Mouse (Mus musculus) limb, embryonic 15.5 days (tissue): ENCODE measurements around the gene Exoc6b. TPM values are rescaled to one million over a fixed set of nuclear protein-coding genes. Genes with fewer than 3 reads are reported as not detected.

ENCODE experiments used
- ATAC-seq: fragments of 200-750 bp; cut with Nextera tagmentation; 2 replicates; pipeline ENCODE4 v1.8.0; 2017; ENCODE audit warnings: low read depth, moderate TSS enrichment; ENCODE audit not compliant: insufficient number of reproducible peaks, low FRiP score, low TSS enrichment
- H3K27ac ChIP-seq: fragments of 300-500 bp; sonication (generic); 2 replicates; pipeline ENCODE4 v1.5.1; 2015; ENCODE audit warnings: moderate library complexity, mild to moderate bottlenecking, inconsistent platforms
- H3K27me3 ChIP-seq: fragments of 300-500 bp; sonication (generic); 2 replicates; pipeline ENCODE4 v1.6.1; 2015; ENCODE audit warnings: inconsistent platforms
- H3K36me3 ChIP-seq: fragments of 300-500 bp; sonication (generic); 2 replicates; pipeline ENCODE4 v1.6.1; 2015; ENCODE audit warnings: inconsistent platforms
- H3K4me1 ChIP-seq: fragments of 300-500 bp; sonication (generic); 2 replicates; pipeline ENCODE4 v1.6.1; 2015; ENCODE audit warnings: inconsistent platforms
- H3K4me2 ChIP-seq: fragments of 300-500 bp; sonication (generic); 2 replicates; pipeline ENCODE4 v1.6.1; 2015; ENCODE audit warnings: mild to moderate bottlenecking, inconsistent platforms
- H3K4me3 ChIP-seq: fragments of 300-500 bp; sonication (generic); 2 replicates; pipeline ENCODE4 v1.5.1; 2015; ENCODE audit warnings: mild to moderate bottlenecking, inconsistent platforms
- H3K9ac ChIP-seq: fragments of 300-500 bp; sonication (generic); 2 replicates; pipeline ENCODE4 v1.6.1; 2015; ENCODE audit warnings: inconsistent platforms
- H3K9me3 ChIP-seq: fragments of 300-500 bp; sonication (generic); 2 replicates; pipeline ENCODE4 v1.6.1; 2016; ENCODE audit warnings: inconsistent platforms
- WGBS: fragments of 180-500 bp; shearing (Covaris S2); methylation state at CpG from one replicate; pipeline ENCODE4 v1.1.7; 2015; 5-methylcytosine and 5-hydroxymethylcytosine counted together
- polyA plus RNA-seq: library from polyadenylated mRNA; unstranded; fragments of >200 nt; fragmentation: Nextera tagmentation; extraction: Ambion mirVana; gene quantifications from 2 replicates; pipeline ENCODE4 v1.2.1, GENCODE M21; 2015

Exoc6b gene
- polyA plus RNA-seq, 1 experiment from 2014 or later: 35.7 TPM

DNA sequence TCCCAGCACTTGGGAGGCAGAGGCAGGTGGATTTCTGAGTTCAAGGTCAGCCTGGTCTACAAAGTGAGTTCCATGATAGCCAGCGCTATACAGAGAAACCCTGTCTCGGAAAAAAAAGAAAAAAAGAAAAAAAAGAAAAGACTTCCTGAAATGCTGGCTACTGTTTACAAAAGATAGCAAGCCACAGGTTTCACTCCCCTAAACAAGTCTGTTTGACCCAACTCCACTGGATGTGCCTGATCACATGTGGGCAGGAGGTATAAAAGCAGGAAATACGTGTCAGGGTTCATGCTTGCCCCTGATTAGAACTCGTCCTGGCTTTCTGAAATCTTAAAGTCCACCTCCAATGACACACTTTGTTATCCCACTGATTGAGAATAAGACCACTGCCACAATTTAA is 18.2 kb downstream of the Exoc6b start:
- 84% methylated on average over 4 of the region's 4 CpGs for WGBS

DNA sequence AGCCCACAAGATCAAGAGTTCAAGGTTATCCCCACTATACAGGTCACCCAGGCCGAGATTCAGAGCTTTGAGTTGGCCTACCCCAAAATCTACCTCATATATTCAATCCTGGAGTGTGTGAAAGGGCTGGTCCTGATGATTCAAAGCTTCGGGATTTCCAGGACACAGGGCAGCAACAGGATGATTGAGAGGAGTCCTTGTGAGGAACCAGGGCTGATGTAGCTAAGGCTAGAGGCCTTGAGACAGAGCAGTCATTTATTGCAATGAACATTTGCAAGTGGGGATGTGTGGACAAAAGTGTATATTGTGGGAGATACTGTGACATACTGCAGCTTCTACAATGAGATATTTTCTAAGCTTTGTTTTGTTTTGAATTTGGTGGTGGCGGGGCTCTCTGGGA is 22.8 kb downstream of the Exoc6b start:
- Histone ChIP-seq H3K27me3 (no peaks in the 10 kb centered on the region), H3K9ac (no peak overlapping the region), H3K9me3 (no peaks in the 10 kb centered on the region), H3K4me3 (no peak overlapping the region), H3K27ac (no peak overlapping the region), H3K36me3 (no peaks in the 10 kb centered on the region), H3K4me1 (no peaks in the 10 kb centered on the region), H3K4me2 (no peak overlapping the region)
- 84% methylated on average over 3 of the region's 3 CpGs for WGBS
- no peak for ATAC-seq

More for the DNA sequence above, 18.2 kb downstream of the Exoc6b start:
- H3K36me3 ChIP-seq: no peaks in the 10 kb centered on the region
- no peaks in the 10 kb centered on the region for H3K4me1 ChIP-seq
- no peaks in the 10 kb centered on the region for H3K27me3 ChIP-seq
- no peak for ATAC-seq
- H3K27ac ChIP-seq: no peak overlapping the region
- no peaks in the 10 kb centered on the region for H3K9me3 ChIP-seq
- no peak overlapping the region for H3K9ac ChIP-seq
- no peak overlapping the region for H3K4me2 ChIP-seq
- H3K4me3 ChIP-seq: no peak overlapping the region

DNA sequence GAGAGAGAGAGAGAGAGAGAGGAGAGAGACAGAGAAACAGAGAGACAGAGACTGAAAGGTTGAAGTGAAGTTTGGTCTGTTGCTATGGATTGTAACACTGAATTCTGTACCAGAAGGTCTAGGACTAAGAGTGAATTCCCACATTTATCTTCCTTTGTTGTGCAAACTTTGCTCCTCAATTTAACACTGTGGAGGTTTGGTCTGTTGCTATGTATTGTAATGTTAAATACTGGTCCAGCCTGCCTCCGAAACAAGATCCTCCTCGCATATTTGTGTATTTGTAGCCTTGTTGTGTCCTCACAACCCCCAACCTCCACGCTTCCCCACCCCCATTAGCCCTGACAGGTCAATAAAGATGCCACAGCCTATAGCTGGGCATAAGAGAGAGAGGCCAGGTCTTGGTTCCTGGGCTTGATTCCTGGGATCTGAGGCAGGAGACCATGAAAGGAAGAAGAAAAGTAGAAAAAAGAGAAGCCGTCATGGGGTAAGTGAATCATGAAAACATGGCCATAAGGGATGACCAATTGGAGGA is 24.6 kb downstream of the Exoc6b start:
- H3K4me3 ChIP-seq: no peak overlapping the region
- H3K4me2 ChIP-seq: no peak overlapping the region
- no peaks in the 10 kb centered on the region for H3K27me3 ChIP-seq
- H3K27ac ChIP-seq: no peak overlapping the region
- H3K4me1 ChIP-seq: no peaks in the 10 kb centered on the region
- no peak overlapping the region for H3K9ac ChIP-seq
- 59% methylated on average over 4 of the region's 4 CpGs for WGBS
- no peaks in the 10 kb centered on the region for H3K9me3 ChIP-seq
- H3K36me3 ChIP-seq: no peaks in the 10 kb centered on the region
- no peak for ATAC-seq

DNA sequence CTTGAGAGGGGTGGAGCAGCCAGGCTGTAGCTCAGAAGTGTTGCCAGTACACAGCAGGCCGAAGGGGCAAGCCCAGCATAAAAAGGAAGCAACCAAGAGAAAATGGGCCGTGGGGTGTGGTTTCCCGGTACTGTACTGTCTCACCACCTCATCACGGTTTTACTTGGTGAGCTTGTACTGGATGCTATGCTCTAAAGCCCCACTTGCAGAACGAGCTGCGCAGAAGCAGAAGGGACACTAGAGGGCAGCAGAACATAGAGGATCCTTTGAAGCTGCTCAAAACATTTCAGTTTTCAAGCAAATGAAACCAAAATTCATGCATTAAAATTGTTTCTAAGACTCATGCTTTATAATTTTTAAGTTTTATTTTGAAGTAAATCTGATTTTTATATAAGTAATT is 31.6 kb downstream of the Exoc6b start:
- Histone ChIP-seq H3K27ac (no peak overlapping the region), H3K4me2 (no peak overlapping the region), H3K9me3 (no peaks in the 10 kb centered on the region), H3K36me3 (no peaks in the 10 kb centered on the region), H3K4me1 (no peaks in the 10 kb centered on the region), H3K27me3 (no peaks in the 10 kb centered on the region), H3K9ac (no peak overlapping the region), H3K4me3 (no peak overlapping the region)
- ATAC-seq: no peak
- 3% methylated on average over 6 of the region's 6 CpGs for WGBS

DNA sequence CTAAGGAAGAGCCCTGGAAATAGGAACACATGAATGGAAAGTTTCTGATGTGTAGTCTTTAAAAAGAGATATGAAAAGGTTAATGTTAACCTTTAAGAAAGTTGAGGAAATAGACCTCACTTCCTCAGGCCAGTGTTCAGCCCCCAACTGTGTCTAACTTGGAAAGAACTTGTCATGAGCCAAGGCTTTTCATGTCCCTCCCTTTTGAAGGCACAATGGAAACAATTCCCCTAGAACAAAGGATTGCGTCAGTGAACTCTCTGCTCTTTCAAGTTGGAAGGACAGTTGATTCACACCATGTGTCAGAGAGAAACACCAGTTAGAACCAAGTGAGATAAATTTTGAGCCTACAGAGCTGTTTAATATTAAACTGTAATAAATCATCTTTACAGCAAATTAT is 39.6 kb downstream of the Exoc6b start:
- Histone ChIP-seq H3K4me2 (no peak overlapping the region), H3K9me3 (no peaks in the 10 kb centered on the region), H3K27ac (no peak overlapping the region; the same call in 1 of the 2 replicates), H3K27me3 (no peaks in the 10 kb centered on the region), H3K36me3 (no peaks in the 10 kb centered on the region), H3K4me3 (no peak overlapping the region), H3K9ac (no peak overlapping the region), H3K4me1 (no peaks in the 10 kb centered on the region; the same call in 1 of the 2 replicates)
- WGBS: 80% methylated on average over 1 of the region's 1 CpGs
- no peak for ATAC-seq

DNA sequence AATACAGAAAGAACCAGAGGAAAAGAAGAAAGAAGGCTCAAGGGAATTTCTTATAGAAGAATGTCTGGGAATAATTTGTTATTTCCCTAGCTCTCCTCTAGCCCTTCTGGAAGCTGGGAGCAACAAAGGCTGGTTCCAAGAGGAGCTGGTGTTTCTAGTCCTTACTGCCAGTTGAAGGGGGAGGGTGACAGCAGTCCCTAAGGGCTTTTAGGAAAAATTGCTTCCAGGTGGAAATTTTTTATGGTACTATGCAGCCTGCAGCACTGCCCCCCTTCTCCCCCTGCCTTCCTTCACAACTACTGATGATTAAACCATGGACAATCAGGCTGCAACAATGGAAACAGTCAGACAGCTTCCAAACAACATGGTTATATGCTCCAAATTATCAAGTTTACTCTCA is 44.9 kb downstream of the Exoc6b start:
- Histone ChIP-seq H3K36me3 (no peaks in the 10 kb centered on the region), H3K27me3 (no peaks in the 10 kb centered on the region), H3K4me3 (no peak overlapping the region), H3K27ac (no peak overlapping the region), H3K9me3 (no peaks in the 10 kb centered on the region), H3K9ac (no peak overlapping the region), H3K4me1 (peaks cover 3% of the 10 kb centered on the region; the same call in 1 of the 2 replicates), H3K4me2 (no peak overlapping the region)
- no peak for ATAC-seq

DNA sequence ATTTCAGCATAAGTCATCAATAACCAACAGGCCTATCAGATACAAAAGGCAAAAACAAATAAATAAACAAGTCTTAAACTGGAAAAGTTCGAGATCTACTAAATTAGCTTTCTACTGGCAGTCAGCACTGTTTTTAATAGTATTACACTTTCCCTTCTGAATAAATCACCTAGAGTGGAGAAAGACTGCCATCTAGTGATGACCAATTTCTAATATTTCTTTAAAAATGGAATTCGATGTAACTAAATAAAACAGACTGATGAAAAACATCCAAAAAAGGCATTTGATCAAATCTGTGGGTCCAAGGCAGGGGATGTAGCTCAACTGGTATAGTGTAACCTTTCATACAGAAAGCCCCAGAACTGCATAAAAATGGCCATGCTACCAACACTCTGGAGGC is 52.3 kb downstream of the Exoc6b start:
- H3K36me3 ChIP-seq: no peaks in the 10 kb centered on the region
- H3K9me3 ChIP-seq: no peaks in the 10 kb centered on the region
- ATAC-seq: no peak
- no peak overlapping the region for H3K4me2 ChIP-seq
- H3K27me3 ChIP-seq: no peaks in the 10 kb centered on the region
- WGBS: 15% methylated on average over 2 of the region's 2 CpGs
- no peak overlapping the region for H3K27ac ChIP-seq
- no peak overlapping the region for H3K9ac ChIP-seq
- no peaks in the 10 kb centered on the region for H3K4me1 ChIP-seq
- H3K4me3 ChIP-seq: no peak overlapping the region

DNA sequence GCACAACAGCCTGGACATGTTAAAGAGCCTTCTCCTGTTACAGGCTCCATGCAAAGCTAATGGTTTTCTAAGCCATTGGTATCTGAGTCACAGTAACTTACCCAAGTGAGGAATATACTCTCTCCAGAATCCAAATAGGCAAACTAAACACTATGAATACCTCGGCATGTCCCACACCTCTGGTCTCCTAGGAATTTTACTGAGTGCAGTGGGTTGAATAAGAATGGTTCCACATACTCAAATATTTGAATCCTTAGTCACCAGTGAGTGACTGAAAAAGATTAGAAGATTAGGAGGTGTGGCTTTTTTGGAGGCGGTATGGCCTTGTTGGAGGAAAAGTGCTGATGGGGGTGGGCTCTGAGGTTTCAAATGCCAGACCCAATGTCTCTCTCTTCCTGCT is 55.4 kb downstream of the Exoc6b start:
- WGBS: 83% methylated on average over 2 of the region's 2 CpGs
- Histone ChIP-seq H3K4me2 (no peak overlapping the region), H3K4me1 (no peaks in the 10 kb centered on the region), H3K27me3 (no peaks in the 10 kb centered on the region), H3K36me3 (no peaks in the 10 kb centered on the region), H3K9ac (no peak overlapping the region), H3K9me3 (no peaks in the 10 kb centered on the region), H3K4me3 (no peak overlapping the region), H3K27ac (no peak overlapping the region)
- no peak for ATAC-seq

DNA sequence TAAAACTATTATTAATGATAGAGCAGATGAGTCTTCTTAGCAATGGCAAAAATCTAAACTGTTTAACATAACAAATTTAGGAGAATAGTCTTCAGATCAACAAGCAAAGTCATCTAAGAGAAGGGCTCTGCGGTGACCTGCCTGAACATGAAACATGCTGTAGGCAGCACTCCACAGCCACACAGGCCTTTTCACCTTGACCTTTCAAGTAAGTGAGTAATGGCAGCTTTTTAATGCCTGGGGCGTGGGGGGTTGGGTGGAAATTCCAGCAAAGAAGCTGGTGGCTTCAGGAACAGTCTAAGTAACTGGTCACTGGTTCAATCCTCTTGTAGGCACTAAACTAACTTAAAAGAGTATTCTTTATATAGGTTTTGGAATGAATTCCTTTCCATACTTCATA is 58.9 kb downstream of the Exoc6b start:
- H3K9me3 ChIP-seq: no peaks in the 10 kb centered on the region
- H3K27me3 ChIP-seq: no peaks in the 10 kb centered on the region
- H3K4me3 ChIP-seq: no peak overlapping the region
- H3K4me2 ChIP-seq: no peak overlapping the region
- H3K27ac ChIP-seq: no peak overlapping the region
- H3K9ac ChIP-seq: no peak overlapping the region
- 74% methylated on average over 2 of the region's 2 CpGs for WGBS
- no peaks in the 10 kb centered on the region for H3K36me3 ChIP-seq
- H3K4me1 ChIP-seq: no peaks in the 10 kb centered on the region
- ATAC-seq: no peak

DNA sequence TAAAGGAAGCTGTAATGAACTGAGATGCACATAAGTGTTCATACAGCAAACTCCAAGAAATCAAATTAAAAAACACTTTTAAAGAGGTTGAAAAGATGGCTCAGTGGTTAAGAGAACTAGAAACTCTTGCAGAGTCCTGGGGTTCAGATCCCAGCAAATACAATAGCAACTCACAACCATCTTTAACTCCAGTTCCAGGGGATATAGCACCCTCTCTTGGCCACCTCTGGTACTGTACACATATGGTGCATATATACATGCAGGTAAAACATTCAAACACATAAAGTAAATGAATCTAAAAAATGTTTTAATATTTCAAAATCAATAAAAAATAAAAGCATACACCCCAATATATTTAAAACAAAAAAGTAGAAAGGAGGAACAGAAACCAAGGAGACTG is 73.9 kb downstream of the Exoc6b start:
- H3K9ac ChIP-seq: no peak overlapping the region
- H3K27ac ChIP-seq: no peak overlapping the region
- H3K4me2 ChIP-seq: no peak overlapping the region
- no peak for ATAC-seq
- no peaks in the 10 kb centered on the region; the same call in 1 of the 2 replicates for H3K9me3 ChIP-seq
- no peaks in the 10 kb centered on the region for H3K36me3 ChIP-seq
- no peaks in the 10 kb centered on the region for H3K4me1 ChIP-seq
- H3K27me3 ChIP-seq: no peaks in the 10 kb centered on the region
- H3K4me3 ChIP-seq: no peak overlapping the region

DNA sequence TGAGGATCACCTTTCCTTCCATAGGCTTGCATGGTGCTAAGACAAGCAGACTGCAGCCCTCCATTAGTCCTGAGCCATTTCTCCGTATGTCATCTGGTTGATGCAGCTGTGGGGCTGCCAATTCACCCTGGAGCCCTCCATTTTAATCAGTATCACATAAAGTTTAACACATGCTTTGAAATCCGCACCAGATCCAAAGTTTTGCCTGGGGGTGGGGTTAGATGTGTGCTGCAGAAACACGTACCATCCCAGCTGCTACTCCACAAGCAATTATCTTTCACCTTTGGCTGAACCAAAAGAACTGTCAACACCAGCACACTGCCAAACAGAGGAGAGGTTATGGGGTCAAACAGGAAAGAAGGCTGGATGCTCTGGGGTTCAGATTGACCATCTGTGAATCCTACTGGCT is 92.7 kb downstream of the Exoc6b start:
- Histone ChIP-seq H3K36me3 (no peaks in the 10 kb centered on the region), H3K4me1 (peaks cover 7% of the 10 kb centered on the region), H3K9me3 (no peaks in the 10 kb centered on the region), H3K27me3 (no peaks in the 10 kb centered on the region), H3K9ac (no peak overlapping the region), H3K4me2 (no peak overlapping the region), H3K4me3 (no peak overlapping the region), H3K27ac (no peak overlapping the region; the same call in 1 of the 2 replicates)
- WGBS: 10% methylated on average over 3 of the region's 3 CpGs
- ATAC-seq: no peak

DNA sequence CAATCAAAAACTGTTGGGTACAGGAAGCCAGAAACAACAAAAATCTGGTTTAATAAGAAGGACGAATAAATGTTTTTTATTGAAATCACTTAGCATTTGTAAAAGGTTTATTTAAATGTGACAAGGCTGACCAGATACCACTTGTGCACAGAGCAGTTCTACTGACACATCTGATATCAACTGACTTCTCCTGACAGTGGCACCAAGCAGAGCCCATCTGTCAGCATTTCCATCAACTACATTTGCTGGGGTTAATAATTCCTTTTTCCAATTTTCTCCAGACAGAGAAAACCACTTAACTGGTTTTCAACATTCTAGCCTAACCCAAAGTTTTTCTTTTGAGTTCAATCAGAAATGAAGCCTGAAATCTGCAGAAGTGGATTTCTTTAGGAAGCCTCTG is 100.8 kb downstream of the Exoc6b start:
- no peaks in the 10 kb centered on the region for H3K9me3 ChIP-seq
- no peak for ATAC-seq

More for the DNA sequence above, 100.8 kb downstream of the Exoc6b start:
- no peak overlapping the region for H3K9ac ChIP-seq
- H3K36me3 ChIP-seq: no peaks in the 10 kb centered on the region
- no peak overlapping the region for H3K27ac ChIP-seq
- no peak overlapping the region for H3K4me3 ChIP-seq
- WGBS: 49% methylated on average over 1 of the region's 1 CpGs
- H3K4me2 ChIP-seq: no peak overlapping the region
- H3K27me3 ChIP-seq: no peaks in the 10 kb centered on the region
- 0 out of 2 replicates have a peak, but pooled peaks cover under 1% of the 10 kb centered on the region for H3K4me1 ChIP-seq
